Mouse (Mus musculus): Measurements from ENCODE around the gene St6galnac4. TPM values are rescaled to one million over a fixed set of nuclear protein-coding genes. Genes with fewer than 3 reads are reported as not detected.

Gene St6galnac4
- total RNA-seq, 1 experiment from 2014 or later: 28.8 TPM

DNA sequence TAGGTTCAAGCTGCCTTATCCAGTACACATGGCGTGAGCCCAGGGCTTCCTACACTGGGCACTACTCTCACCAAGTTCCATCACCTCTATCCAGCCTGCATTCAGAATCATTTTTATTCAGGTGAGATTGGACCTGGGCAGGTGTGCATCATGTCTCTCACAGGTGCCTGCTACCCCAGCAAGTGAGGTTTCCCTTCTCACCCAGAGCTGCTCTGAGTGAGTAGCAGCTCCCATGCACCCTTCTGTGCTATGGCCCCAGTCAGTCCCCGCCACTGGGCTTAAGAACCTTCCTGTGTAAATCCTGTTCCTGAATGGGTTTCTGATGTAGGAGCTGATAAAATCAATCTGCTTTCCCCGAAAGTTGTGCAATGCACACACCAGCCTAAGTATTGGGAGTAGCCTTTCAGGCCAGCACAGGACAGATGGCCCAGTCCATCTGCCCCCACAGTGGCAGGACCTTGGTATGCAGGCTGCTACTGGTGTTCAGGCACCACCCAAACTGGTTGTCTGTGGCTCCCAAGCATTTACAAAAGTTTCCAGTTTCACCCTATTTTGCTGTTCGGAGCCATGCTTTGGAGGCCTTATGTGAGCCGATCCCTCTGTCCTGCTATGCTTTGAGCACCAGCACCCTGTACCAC lies 37.3 kb downstream of the St6galnac4 start:
- ATAC-seq (replicated peaks; ENCODE audit: low read depth, poor library complexity, severe bottlenecking): no peak

DNA sequence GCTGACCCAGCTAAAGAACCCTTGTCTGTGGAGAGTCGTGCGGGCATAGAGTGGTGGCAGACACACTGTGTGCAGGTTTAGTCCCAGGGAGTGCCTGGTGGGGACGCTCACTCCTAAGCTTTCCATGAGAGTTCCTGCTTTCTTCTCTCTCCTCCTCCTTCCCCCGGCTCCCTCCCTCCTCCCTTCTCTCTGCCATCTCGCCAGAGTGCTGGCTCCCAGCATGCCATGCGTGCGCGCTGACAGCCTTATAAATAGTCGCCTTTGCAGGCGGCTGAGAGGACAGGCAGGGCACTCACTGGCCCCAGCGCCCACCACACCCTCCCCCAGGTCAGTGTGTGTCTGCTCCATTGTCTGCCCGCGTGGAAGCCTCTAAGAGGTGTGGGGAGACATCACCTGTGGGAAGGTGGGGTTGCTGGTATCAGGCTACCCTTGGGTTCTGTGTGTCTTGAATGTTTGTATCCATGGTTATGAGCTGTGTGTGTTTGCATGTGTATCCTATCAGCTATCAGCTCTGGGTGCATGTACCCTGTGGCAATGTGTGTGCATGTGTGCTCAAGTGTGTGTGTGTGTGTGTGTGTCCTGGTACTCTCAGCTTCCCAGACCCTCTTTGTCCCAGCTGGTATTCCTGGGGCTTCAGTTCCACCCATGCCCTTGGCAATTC lies 38.4 kb downstream of the St6galnac4 start:
- peak; percentile 27; the same call in 1 of the 2 replicates for ATAC-seq (replicated peaks; ENCODE audit: low read depth, poor library complexity, severe bottlenecking)

DNA sequence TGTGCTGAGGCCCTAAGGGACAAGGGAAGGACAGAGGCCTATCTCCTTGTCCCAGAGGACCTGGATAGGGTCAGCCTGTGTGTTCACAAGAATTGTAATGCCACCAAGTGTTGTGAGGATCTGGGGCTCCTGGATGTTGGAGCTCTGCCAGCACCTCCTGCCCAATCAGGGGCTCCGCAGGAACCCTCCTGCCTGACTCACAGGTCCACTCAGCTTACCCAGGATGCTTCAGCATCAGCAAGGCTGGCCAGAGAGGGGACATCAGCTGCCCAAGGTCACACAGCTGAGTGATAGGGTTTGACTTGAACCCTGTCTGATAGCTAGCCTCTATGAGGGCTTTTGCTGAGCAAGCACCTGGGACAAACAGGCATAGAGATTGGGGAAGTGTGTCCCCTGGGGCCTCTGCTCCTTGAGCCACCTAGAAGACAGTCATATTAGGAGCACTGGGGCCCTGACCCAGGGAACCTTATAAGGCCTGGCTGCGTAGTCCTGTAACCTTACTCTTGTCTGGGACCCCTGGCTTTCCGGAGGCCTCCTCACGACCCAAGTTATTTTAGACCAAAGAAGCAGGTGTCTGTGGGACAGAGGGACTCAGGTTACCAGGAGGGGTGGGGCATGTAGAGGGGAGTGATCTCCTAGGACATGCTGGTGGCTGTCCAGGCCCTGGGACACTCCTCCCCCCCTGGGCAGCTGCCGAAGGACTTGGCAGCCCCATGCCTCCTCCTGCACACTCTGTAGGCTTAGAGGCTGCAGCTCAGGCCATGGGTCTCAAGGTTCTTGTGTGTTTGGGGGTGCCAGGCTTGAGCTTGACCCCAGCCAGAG lies 39.2 kb downstream of the St6galnac4 start:
- ATAC-seq (replicated peaks; ENCODE audit: low read depth, poor library complexity, severe bottlenecking): no peak

DNA sequence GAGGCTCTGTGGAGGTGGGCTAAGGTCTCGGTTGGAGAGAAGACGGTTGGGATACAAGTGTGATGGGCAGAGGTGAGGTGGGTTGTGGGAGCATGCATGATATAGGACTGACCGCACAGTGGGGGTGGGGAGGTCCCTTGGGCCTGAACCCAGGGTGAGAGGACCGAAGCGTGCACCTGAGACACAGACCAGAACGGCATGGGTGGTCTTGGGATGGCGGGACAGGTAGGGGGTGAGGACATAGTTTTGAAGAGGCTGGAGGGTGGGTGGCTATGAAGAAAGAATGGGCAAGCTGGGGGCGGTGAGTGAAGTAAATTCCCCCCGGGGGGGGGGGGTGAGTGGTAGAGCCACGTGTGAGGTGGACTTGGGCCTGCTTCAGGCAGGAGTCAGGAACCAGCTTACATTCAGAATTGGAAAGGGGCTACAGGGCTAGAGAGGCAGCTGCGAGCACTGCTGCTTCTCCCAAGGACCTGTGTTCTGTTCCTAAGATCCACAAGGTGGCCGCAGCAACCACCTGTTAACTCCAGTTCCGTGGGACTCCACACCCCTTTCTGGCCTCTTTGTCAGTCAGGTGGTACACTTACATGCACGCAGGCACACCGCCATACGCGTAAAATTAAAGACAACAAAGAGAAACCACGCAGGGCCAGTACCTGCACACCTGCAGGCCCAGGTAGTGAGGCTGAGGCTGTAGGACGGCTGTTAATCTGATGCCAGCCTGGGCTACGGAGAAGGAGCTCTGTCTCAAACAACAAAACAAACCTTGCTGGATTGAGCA lies 40.6 kb downstream of the St6galnac4 start:
- ATAC-seq (replicated peaks; ENCODE audit: low read depth, poor library complexity, severe bottlenecking): no peak

DNA sequence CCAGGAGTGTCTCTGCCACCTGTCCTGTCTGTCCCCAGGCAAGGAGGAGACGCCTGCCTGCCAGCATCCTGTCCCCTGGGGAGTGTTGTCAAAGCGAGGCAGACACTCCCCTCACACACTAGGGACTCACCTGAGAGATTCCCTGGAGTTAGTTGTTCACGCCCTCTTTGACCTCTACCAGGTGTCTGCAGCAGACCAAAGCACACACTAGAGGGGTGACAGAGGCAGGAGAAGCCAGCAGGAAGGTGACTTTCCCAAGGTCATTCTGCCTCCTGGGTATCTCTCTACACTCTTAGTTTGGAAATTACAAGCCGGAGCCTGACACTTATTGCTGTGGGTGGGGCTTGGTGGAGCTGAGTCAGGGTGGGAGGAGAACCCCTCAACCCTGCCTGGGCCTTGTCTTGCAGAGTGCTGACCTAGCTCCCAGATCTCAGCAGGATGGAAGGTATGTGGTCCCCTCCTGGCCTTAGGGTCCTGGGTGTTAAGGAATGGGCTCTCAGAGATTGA lies 41.2 kb downstream of the St6galnac4 start:
- ATAC-seq (replicated peaks; ENCODE audit: low read depth, poor library complexity, severe bottlenecking): no peak

DNA sequence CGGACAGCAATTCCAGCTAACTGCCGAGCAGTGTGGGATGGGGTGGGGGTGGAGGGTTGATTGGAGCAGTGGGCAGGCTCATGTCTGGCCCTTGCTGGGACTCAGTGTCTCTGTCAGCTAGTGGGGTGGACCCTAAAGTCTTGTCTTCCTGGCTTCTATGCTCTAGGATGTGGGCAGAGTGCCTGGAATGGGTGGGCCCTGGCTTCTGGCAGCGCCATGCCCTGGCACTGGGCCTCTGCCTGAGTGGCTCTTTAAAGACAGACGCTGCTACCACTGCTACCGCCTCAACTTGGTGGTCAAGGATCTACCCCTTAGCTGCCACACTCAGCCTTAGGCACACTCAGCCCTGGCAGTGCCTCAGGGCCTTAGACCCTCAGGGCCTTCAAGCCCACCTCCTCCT lies 41.8 kb downstream of the St6galnac4 start:
- no peak for ATAC-seq (replicated peaks; ENCODE audit: low read depth, poor library complexity, severe bottlenecking)

DNA sequence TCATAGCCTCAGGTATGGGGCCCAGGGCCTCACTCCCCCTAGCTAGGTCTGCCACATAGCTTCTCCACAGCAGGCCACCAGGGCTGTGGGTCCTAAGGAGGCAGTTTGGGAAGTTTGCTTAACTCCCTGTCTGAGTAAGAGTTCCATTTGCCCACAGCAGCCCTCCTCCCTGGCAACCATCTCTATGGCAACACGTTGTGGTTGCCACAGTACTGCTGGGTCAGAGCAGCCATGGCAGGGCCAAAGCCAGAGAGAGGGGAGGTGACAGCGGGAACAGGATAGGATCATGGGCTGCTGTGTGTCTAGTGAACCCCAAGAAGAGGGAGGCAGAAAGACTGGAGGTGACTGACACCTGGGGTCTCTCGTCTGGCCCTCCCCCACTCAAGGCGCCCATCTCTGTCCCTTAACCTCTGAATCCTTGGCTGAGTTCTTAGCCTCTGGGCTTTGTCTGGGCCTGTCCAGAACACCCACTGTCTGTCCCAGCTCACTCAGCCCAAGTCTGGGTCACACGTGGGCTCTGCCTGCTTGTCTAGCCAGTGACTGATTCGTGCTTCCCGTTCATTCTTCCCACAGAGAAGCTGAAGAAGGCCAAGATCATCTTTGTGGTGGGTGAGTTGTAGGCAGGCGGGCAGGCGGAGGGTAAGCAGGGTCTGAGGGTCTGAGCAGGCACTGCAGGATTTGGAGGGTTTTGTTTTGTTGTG lies 42.5 kb downstream of the St6galnac4 start:
- ATAC-seq (replicated peaks; ENCODE audit: low read depth, poor library complexity, severe bottlenecking): peak; percentile 66

DNA sequence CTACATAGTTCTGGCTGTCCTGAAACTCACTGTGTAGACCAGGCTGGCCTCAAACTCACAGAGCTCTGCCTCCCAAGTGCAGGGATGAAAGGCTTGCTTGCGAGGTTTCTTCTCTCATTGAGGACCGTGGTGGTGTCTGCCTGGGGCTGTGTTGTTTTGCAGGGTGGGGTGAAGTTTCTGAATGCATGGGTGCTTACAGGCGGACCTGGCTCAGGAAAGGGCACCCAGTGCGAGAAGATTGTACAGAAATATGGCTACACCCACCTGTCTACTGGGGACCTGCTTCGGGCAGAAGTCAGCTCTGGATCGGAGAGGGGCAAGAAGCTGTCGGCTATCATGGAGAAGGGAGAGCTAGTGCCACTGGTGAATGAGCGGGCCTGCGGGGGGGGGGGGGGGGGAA lies 43.1 kb downstream of the St6galnac4 start:
- ATAC-seq (replicated peaks; ENCODE audit: low read depth, poor library complexity, severe bottlenecking): no peak

DNA sequence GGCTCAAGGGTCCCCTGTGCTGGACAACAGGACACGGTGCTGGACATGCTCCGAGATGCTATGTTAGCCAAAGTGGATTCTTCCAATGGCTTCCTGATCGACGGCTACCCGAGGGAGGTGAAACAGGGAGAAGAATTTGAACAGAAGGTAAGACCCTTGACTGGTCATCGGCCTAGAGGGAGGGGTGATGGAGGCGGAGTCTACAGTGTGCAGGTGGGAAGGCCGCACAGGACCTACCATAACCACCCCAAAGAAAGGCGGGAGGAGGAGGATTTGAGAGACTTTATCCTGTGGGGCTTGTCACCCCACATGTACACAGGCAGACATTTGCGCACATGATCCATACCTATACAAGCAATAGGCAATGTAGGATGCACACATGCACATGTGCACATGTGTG lies 44.2 kb downstream of the St6galnac4 start:
- no peak for ATAC-seq (replicated peaks; ENCODE audit: low read depth, poor library complexity, severe bottlenecking)

DNA sequence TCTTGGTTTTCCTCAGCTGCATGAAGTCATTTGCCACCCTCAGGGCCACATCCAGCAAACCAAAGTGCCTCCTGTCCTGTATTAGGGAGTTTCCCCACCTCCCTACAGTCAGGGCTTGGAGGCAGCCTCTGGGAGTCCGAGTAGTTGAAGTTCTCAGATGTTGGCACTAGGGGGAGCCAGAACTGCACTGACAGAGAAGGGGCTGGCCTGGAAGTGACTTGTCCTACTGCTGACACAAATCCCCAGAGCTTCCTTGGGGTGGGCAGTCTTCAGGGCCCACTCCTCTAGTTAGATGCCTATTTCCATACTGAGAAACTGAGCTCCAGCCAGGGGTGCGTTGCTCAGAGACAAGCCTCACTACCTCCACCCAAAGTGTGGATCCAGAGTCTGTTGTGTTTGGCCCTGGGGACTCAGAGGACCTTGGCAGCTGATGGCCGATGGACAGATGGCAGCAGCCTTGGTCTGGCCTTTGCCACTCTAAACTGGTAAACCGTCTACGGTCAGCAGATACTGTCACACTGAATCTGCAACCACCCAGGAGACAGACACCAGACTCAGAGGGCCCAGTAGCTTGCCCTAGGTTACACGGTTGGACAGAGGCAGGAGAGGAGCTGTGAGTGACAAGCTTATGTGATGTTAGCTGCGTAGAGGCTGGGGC lies 45.0 kb downstream of the St6galnac4 start:
- ATAC-seq (replicated peaks; ENCODE audit: low read depth, poor library complexity, severe bottlenecking): peak; percentile 84

DNA sequence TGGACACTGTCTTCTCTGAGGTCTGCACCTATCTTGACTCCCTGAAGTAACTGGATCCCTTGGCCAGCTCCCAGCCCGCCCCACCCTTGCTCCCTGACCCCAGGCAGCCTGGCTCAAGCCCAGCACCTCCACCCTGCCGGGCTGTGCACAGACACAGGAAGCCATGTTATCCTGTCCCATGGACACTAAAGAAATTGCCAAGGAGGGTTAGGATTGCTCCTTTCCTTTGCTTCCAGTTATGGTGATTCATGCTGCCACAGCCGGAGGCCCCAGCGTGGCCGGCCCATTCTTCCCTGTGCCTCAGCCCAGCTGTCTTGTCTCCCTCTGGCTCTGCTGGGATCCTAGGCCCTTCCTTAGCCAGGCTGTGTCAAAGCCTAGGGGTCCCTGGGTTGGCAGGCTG lies 46.8 kb downstream of the St6galnac4 start:
- ATAC-seq (replicated peaks; ENCODE audit: low read depth, poor library complexity, severe bottlenecking): no peak

DNA sequence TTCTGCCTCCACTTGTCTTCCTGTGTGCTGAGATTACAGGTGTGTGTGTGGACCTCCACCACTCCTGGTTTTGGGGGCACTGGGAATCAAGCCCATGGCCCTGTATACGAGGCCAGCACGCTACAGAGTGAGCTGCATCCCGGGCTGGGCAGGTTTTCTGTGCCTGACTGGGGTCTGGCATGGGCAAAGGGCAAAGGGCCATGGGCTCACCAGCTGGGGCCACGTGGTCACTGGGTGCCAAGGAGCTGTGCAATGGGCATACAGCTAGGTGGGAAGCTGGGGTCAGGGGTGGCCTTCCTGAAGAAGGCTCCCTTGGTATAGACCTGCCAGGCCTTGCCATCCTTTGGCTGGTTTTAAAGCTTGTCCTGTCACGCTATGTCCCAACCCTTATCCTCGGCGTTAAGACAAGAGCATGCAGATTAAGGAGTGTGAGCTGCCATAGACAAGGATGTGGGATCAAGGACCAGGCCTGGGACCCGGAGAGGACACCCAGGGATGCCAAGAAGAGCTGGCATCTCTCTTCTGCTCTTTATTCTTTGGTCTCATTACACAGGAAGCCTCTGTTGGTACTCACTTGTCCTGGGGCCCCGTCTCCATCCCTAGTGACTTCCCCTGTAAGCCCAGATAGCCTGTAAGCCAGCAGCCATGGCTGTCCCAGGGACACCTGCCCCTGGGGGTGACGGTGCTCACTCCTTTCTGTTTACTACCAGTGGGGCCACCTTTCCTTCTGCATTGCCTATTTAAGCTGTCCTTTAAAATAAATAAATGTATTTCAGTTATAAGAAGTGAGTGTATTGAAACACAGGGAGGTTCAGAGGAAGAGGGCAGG lies 47.6 kb downstream of the St6galnac4 start:
- no peak for ATAC-seq (replicated peaks; ENCODE audit: low read depth, poor library complexity, severe bottlenecking)

DNA sequence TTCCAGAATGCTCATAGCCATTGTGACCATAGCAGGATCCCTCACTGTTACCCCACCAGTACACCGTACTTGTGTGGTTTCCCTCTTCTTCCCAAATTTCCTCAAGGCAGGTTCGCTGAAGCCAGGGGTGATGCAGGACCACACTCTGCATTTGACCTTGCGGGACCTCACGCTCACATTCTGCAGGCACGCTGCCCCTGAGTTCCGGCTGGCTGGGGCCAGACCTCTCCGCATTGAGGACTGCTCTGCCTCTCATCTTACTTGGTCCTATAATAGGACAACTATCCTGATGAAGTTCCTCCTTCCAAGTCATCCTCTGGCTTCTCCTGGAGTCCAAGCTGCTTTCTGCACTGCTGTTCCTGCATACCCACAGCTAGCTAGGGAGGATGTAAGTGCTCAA lies 49.7 kb downstream of the St6galnac4 start:
- no peak for ATAC-seq (replicated peaks; ENCODE audit: low read depth, poor library complexity, severe bottlenecking)

DNA sequence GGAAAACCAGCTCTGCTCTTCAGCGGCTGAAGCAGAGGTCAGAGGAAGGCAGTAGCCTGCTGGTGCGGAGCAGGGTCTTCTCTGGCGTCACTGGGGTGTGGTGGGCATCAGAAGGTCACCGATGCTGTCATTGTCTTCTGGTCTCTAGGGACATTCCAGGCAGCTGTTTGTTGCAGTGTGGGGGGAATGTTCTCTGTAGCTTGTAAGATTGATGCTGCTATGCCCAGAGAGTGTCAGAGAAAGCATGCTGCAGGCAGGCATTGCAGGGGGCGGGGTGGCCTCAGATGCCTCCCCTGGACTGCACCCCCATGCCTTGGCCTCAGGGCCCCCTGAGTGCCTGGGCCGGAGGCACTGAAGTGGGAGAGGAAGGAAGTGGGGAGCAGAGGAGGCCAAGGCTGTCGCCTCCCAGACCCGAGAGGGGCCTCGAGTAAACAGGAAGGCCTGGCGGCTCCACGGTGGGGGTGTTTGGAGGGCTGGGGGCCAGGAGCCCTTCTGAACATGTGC lies 50.9 kb downstream of the St6galnac4 start:
- ATAC-seq (replicated peaks; ENCODE audit: low read depth, poor library complexity, severe bottlenecking): peak; percentile 94

DNA sequence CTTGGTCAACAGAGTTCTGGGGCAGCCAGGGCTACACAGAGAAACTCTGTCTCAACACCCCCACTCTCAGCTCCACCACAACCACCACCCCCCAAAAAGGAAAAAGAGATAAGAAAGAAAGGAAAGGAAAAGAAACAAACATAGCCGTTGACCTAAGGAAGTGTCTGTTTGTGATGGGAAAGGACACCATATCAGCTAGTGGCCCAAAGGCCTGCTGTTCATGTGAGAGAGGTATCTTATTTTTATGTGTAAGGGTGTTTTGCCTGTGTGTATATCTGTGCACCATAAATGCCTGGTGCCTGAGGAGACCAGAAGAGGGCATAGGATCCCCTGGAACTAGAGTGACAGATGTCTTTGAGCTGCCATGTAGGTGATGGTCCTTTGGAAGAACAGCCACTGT lies 52.7 kb downstream of the St6galnac4 start:
- ATAC-seq (replicated peaks; ENCODE audit: low read depth, poor library complexity, severe bottlenecking): no peak

DNA sequence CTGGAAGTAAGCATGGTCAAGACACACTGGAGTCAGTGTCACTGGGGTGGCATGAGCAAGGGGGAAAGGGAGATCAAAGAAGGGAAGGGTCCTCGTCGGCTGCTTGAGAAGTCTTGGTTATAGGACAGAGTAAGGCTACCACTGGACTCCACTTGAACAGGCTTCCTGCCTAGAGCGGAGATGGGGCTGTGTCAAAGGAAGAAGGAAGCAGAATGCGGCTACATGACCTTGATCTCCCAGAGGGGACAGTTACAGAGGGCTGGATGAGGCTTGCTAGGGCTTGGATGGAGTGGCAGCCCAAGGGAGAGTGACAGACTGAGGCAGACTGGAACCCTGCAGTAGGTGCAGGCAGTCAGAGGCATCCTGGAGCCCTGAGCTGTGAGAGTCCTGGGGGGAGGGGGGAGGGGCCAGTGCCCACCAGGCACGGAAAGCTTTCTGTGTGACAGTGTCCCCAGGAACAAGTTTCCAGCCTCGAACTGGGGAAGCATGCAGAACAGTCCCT lies 53.7 kb downstream of the St6galnac4 start:
- ATAC-seq (replicated peaks; ENCODE audit: low read depth, poor library complexity, severe bottlenecking): no peak

DNA sequence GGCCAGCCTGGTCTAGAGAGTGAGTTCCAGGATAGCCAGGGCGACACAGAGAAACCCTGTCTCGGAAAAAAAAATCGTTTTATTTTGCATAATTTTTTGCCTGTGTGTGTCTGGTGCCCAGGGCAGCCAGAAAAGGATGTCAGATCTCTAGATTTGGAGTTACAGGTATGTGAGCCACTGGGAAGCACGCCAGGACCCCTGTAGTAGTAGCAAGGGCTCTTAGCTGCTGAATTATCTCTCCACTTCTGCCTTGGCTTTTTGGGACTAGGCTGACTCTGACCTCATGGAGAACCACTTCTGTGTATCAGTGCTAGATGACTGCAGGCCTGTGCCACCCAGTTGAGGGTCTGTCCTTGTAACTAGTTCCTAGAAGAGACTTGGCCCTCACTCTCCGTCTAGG lies 54.9 kb downstream of the St6galnac4 start:
- no peak for ATAC-seq (replicated peaks; ENCODE audit: low read depth, poor library complexity, severe bottlenecking)

DNA sequence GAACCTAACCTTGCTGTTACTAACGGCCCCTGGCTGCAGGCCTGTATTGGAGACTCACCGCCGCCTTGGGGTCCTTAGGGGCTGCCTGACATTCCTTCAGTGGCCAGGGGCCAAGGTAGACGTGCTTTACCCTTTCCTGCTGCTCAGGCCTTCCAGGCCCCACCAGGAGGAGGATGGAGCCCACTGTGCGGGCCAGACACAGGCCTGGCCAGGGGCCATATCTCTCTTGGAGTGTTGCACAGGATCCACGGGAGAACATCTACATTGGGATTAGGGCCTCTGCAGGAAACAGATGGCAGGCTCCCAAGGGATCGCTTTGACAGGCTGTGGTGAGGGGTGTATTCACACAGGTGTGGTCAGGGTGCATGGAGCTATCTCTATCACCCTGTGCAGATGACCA lies 55.9 kb downstream of the St6galnac4 start:
- ATAC-seq (replicated peaks; ENCODE audit: low read depth, poor library complexity, severe bottlenecking): no peak

Measured in common myeloid progenitor, adult 5-6 weeks (primary cell).